Mouse (Mus musculus) urinary bladder, postnatal 25 days (tissue): ENCODE measurements around the gene Prkar1a.

Experiments used
- DNase-seq: peaks from one replicate; pipeline ENCODE4 v3.0.0; 2022; ENCODE audit warnings: low spot score

Prkar1a gene

GRCm38 (mm10) chr11:109649206-109649605 is at the start of gene Prkar1a:
Gene Prkar1a (plus strand): TSS chr11:109649405.
- DNase-seq, result no peak

GRCm38 (mm10) chr11:109607600-109607999 is 41.6 kb upstream of the Prkar1a start:
- DNase-seq, result no peak

GRCm38 (mm10) chr11:109608976-109609625 is 40.1 kb upstream of the Prkar1a start:
- DNase-seq, result no peak

- DNase-seq, result no peak
Observed at GRCm38 (mm10) chr11:109610046-109610794, 39.0 kb upstream of the Prkar1a start.

GRCm38 (mm10) chr11:109610795-109611302 is 38.4 kb upstream of the Prkar1a start:
- no peak for DNase-seq

GRCm38 (mm10) chr11:109611303-109612149 is 37.7 kb upstream of the Prkar1a start, which contains the start of gene Wipi1:
Gene Wipi1 (minus strand): TSS chr11:109611967.
- DNase-seq, result peak; percentile 99

GRCm38 (mm10) chr11:109612871-109613529 is 36.2 kb upstream of the Prkar1a start:
- no peak for DNase-seq

GRCm38 (mm10) chr11:109615286-109615685 is 33.9 kb upstream of the Prkar1a start:
- no peak for DNase-seq

GRCm38 (mm10) chr11:109616352-109616751 is 32.9 kb upstream of the Prkar1a start:
- DNase-seq, result no peak

- no peak for DNase-seq
Observed at GRCm38 (mm10) chr11:109616766-109617165, 32.4 kb upstream of the Prkar1a start.

- peak; percentile 55 for DNase-seq
Observed at GRCm38 (mm10) chr11:109619055-109619454, 30.1 kb upstream of the Prkar1a start.

- DNase-seq, result no peak
Observed at GRCm38 (mm10) chr11:109620356-109620755, 28.8 kb upstream of the Prkar1a start.

- peak; percentile 60 for DNase-seq
Observed at GRCm38 (mm10) chr11:109621183-109621582, 28.0 kb upstream of the Prkar1a start.

GRCm38 (mm10) chr11:109622518-109623037 is 26.6 kb upstream of the Prkar1a start:
- no peak for DNase-seq

- no peak for DNase-seq
Observed at GRCm38 (mm10) chr11:109623238-109623637, 26.0 kb upstream of the Prkar1a start.

- no peak for DNase-seq
Observed at GRCm38 (mm10) chr11:109627648-109628047, 21.6 kb upstream of the Prkar1a start.

GRCm38 (mm10) chr11:109628099-109628498 is 21.1 kb upstream of the Prkar1a start:
- no peak for DNase-seq

- no peak for DNase-seq
Observed at GRCm38 (mm10) chr11:109629021-109629521, 20.1 kb upstream of the Prkar1a start.

- DNase-seq, result no peak
Observed at GRCm38 (mm10) chr11:109634928-109635327, 14.3 kb upstream of the Prkar1a start.

- no peak for DNase-seq
Observed at GRCm38 (mm10) chr11:109635871-109636395, 13.3 kb upstream of the Prkar1a start.
